Mouse (Mus musculus) gastrocnemius, postnatal 4 days (tissue): ENCODE data around the gene Fam47c. TPM values are rescaled to one million over a fixed set of nuclear protein-coding genes. Genes with fewer than 3 reads are reported as not detected.

Experiments used
- DNase-seq, 2 experiments: peaks; one replicate each; pipeline ENCODE4 v3.0.0; 2021 to 2022; ENCODE audit warnings: low spot score in 2 of 2, mixed read lengths in 2 of 2
- long read RNA-seq, 2 experiments: library from polyadenylated mRNA; stranded (forward); transcript quantifications; one replicate each; pipeline ENCODE4 v2.0.0; 2021
- total RNA-seq, 2 experiments: library from RNA; stranded (reverse); gene quantifications; 2 replicates each; pipeline ENCODE4 v1.2.3; 2021

The Fam47c gene
- total RNA-seq: not detected
- long read RNA-seq, experiment 1: 0 reads
- long read RNA-seq, experiment 2: 0 reads

- no peak for DNase-seq
Observed at GRCm38 (mm10) chrX:78737463-78737862, at the start of gene Fam47c. TSS of gene Fam47c (plus strand) at chrX:78737763.

GRCm38 (mm10) chrX:78769408-78769807, 31.8 kb downstream of the Fam47c start:
- no peak for DNase-seq

- no peak for DNase-seq
Observed at GRCm38 (mm10) chrX:78777078-78777477, 39.5 kb downstream of the Fam47c start.

Other genes with a start within 250 kb of the Fam47c start
- 10 to 100 TPM; 16.3 to 20.3 TPM for gene Prrg1, start 153.9 kb upstream of the Fam47c start, total RNA-seq